Mouse (Mus musculus): ENCODE measurements around the gene Smurf1. TPM values are rescaled to one million over a fixed set of nuclear protein-coding genes. Genes with fewer than 3 reads are reported as not detected.
A peak's percentile ranks its signal among the peaks of the same experiment; 100 is the strongest.

Gene Smurf1
- total RNA-seq, 1 experiment from 2014 or later, result 11.8 TPM

- peak; percentile 23; the same call in 1 of the 2 replicates for ATAC-seq (replicated peaks; ENCODE audit: insufficient number of reproducible peaks, low FRiP score, low TSS enrichment, poor library complexity, severe bottlenecking)
Observed at GRCm38 (mm10) chr5:144963817-144964261, 1.8 kb downstream of the Smurf1 start.

DNA sequence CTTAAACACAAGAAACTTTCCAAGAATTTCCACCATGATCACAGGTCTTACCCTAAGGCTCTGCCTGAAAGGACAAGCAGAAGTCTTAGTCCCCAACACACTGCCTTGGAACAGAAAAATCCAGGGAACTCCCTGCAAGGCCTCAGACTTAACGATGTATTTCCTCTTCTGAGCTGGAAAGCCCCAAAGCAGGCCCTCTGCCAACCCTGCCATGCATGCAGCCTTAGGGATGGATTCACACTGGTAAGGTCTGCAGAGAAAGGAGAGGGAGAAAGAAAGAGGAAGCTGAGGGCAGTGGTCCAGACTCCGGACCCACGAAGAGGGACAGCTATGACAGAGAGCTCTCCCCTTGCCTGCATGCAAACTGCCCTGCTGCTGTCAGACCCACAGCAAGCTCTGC is 2.2 kb downstream of the Smurf1 start:
- no peak for ATAC-seq (replicated peaks; ENCODE audit: insufficient number of reproducible peaks, low FRiP score, low TSS enrichment, poor library complexity, severe bottlenecking)

GRCm38 (mm10) chr5:144958271-144958670 is 7.4 kb downstream of the Smurf1 start:
- ATAC-seq (replicated peaks; ENCODE audit: insufficient number of reproducible peaks, low FRiP score, low TSS enrichment, poor library complexity, severe bottlenecking), result no peak

DNA sequence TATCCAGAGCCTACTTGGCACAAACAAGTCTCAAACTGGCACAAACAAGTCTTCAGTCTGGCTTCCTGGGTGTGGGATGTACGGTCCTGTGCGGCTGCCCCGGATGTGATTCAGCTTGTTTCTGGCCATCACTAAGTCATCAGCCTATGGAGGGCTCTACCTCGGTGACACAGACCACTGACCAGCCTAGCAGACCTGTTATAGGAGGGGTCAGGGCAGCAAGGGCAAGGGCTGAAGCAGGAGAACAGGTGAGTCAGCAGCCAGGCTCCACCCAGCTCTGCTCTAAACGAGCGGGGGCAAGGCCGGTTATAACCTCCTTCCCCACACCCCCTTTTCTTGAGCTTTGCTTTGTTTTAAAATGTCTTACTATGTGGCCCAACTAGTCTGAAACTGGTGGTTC is 11.2 kb downstream of the Smurf1 start:
- ATAC-seq (replicated peaks; ENCODE audit: insufficient number of reproducible peaks, low FRiP score, low TSS enrichment, poor library complexity, severe bottlenecking), result no peak

- ATAC-seq (replicated peaks; ENCODE audit: insufficient number of reproducible peaks, low FRiP score, low TSS enrichment, poor library complexity, severe bottlenecking), result no peak
Observed at GRCm38 (mm10) chr5:144952592-144952991, 13.1 kb downstream of the Smurf1 start.

DNA sequence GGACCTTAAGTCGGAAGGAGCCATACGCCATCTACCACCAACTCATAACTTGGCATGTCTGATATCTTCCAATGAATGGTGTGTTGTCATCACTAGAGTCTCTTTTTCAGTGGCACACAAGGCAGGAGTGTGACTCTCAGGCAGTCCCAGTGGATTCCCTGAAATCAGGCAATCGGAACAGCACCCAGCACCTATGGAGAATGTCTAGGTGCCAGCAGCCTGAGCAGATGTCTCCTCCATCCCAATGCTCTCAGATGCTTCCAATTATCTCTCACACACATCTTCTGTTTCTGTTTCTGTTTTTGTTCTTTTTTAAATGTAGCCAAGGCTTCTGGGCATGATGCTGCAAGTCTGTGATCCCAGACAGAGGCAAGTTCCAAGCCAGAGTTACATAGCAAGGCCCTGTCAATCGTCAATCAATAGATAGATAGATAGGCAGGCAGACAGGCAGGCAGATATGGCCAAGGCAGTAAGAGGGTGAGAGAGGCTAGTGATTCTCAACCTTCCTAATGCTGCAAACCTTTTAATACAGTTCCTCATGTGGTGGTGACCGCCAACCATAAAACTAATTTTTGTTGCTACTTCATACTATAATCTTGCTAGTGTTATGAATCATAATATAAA is 15.1 kb downstream of the Smurf1 start:
- ATAC-seq (replicated peaks; ENCODE audit: insufficient number of reproducible peaks, low FRiP score, low TSS enrichment, poor library complexity, severe bottlenecking), result no peak

DNA sequence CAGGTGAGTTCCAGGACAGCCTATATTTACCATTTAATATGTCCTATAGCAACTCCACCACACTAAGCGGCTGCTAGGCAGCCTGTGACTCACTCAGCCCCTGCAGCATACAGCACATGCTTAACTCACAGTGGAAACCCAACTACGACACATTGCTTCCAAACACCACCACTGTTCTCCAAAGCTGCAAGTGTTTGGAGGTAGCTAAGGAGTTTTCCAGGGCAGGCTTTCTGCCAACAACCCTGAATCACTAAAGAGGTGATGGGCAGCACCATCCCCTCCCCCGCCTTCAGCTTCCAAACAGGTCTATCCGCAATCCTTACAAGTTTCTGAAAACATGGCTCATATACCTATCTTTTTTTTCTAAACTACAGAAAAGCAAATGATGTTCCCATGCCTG is 15.8 kb downstream of the Smurf1 start:
- no peak for ATAC-seq (replicated peaks; ENCODE audit: insufficient number of reproducible peaks, low FRiP score, low TSS enrichment, poor library complexity, severe bottlenecking)

- no peak for ATAC-seq (replicated peaks; ENCODE audit: insufficient number of reproducible peaks, low FRiP score, low TSS enrichment, poor library complexity, severe bottlenecking)
Observed at GRCm38 (mm10) chr5:144948422-144948821, 17.2 kb downstream of the Smurf1 start.

GRCm38 (mm10) chr5:144948002-144948401 is 17.6 kb downstream of the Smurf1 start:
- ATAC-seq (replicated peaks; ENCODE audit: insufficient number of reproducible peaks, low FRiP score, low TSS enrichment, poor library complexity, severe bottlenecking), result no peak

GRCm38 (mm10) chr5:144946032-144946431 is 19.6 kb downstream of the Smurf1 start:
- no peak for ATAC-seq (replicated peaks; ENCODE audit: insufficient number of reproducible peaks, low FRiP score, low TSS enrichment, poor library complexity, severe bottlenecking)

- no peak for ATAC-seq (replicated peaks; ENCODE audit: insufficient number of reproducible peaks, low FRiP score, low TSS enrichment, poor library complexity, severe bottlenecking)
Observed at GRCm38 (mm10) chr5:144944932-144945331, 20.7 kb downstream of the Smurf1 start.

GRCm38 (mm10) chr5:144944370-144944769 is 21.3 kb downstream of the Smurf1 start:
- no peak for ATAC-seq (replicated peaks; ENCODE audit: insufficient number of reproducible peaks, low FRiP score, low TSS enrichment, poor library complexity, severe bottlenecking)

DNA sequence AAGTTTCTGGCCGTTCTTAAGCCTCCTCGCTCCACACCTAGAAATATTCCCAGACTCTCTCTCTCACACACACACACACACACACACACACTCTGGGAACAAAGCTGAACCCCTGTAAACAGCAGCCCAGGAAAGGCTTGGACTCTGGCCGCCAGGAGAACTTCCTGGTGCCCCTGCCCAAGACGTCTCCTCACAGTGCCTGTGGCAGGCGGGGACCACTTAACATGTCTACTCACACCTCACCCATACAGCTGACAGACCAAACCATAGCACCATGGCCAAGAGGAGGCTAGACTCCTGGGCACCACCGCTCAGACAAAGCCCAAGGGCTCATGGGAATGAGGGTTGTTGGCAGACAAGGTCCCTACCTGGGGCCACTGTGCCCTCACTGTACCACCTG is 22.3 kb downstream of the Smurf1 start:
- no peak for ATAC-seq (replicated peaks; ENCODE audit: insufficient number of reproducible peaks, low FRiP score, low TSS enrichment, poor library complexity, severe bottlenecking)

GRCm38 (mm10) chr5:144942431-144942830 is 23.2 kb downstream of the Smurf1 start:
- no peak for ATAC-seq (replicated peaks; ENCODE audit: insufficient number of reproducible peaks, low FRiP score, low TSS enrichment, poor library complexity, severe bottlenecking)

DNA sequence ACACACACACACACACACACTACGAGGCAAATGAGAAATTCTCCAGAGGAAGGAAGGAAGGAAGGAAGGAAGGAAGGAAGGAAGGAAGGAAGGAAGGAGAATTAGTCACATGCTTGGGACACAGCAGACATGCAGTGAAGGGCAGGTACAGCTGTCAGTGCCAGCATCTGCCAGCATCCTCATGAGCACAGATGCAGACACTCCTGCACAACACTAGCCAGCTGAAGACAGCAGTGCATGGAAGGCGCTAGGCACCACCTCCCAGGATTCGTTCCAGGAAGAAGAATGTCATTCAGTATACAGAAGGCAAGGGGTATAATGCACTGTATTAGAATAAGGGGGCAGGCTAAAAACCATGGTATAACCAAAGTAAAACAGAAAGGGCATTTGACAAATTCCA is 24.7 kb downstream of the Smurf1 start:
- ATAC-seq (replicated peaks; ENCODE audit: insufficient number of reproducible peaks, low FRiP score, low TSS enrichment, poor library complexity, severe bottlenecking), result no peak

GRCm38 (mm10) chr5:144937304-144937703 is 28.3 kb downstream of the Smurf1 start:
- ATAC-seq (replicated peaks; ENCODE audit: insufficient number of reproducible peaks, low FRiP score, low TSS enrichment, poor library complexity, severe bottlenecking), result no peak

- ATAC-seq (replicated peaks; ENCODE audit: insufficient number of reproducible peaks, low FRiP score, low TSS enrichment, poor library complexity, severe bottlenecking), result no peak
Observed at GRCm38 (mm10) chr5:144933486-144933885, 32.2 kb downstream of the Smurf1 start.

DNA sequence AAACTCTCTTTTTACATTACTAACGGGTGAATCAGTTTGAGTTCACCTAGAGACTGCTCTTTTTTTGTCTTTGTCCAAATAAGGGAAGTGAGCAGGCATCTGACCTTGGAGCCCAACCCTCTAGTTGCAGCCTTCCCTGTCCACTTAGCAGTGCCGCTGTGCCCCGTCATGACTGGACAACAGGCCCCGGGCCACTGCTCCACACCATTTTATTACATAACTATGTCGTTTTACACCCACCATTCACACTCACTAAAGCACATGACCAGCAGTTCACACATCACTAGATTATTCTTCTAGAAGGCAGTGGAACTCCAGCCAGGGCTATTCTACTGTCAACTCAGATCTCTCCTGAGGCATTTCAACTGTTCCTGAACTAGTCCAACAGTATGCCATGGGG is 33.8 kb downstream of the Smurf1 start:
- ATAC-seq (replicated peaks; ENCODE audit: insufficient number of reproducible peaks, low FRiP score, low TSS enrichment, poor library complexity, severe bottlenecking), result no peak

DNA sequence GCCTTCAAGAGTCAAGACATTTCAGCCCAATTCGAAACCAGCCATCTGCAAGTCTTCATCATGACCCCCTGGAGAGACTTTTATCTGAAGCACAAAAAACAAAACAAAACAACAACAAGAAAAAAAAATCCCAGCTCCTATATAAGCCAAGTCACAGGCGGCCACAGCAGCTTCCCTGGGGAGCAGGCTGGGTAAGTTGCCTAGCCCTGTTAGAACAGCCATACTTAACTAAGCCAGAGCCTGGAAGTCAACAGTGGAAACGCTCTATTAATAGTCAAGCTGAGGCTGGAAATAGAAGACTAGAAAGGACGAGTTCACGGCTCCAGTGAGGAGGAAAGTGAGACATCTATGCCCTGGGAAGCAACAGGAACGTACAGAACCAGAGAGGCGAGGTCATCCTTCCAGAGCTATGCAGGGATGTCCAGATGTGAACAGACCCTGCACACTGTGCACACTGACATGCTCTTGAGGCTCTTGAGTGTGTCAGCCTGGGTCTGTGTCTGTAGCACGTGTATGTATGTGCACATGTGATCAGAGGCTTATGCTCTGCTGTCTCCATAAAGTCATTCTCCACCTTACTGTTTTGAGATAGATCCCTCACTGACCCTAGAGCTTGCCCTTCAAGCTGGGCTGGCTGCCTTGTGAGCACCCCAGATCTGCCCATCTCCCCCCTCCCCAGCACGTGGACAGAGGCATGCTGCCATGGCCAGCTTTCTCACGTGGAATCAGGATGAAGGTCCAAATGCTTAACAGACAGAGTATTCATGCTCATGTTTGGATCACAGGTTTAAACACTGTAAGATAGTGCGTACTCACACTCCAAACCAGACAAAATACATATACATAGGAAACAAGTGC is 36.6 kb downstream of the Smurf1 start:
- ATAC-seq (replicated peaks; ENCODE audit: insufficient number of reproducible peaks, low FRiP score, low TSS enrichment, poor library complexity, severe bottlenecking), result no peak

DNA sequence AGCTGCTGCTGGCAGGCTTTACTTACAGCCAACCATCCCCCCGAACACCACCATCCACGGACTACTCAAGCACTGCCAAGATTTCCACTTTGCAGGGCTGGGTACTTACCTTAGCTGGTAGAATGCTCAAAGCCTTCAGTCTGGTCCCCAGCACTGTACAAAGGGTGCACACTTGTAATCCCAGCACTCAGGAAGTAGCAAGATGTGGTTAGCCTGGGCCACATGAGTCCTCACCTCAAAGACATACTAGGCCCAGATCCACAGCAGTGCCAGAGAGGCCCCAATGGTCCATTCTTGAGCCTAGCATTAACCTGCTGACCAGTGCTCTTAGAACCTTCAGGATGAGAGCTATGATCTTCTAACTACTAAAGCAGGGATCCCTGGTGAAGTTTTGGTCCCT is 39.4 kb downstream of the Smurf1 start:
- no peak for ATAC-seq (replicated peaks; ENCODE audit: insufficient number of reproducible peaks, low FRiP score, low TSS enrichment, poor library complexity, severe bottlenecking)

Measured in monocyte, adult 5-6 weeks (primary cell).